Comparison of ENCODE assay signal across 9 mouse cellular contexts in genomic region chr1:33875691-33876090, GRCm38 (mm10). TPM values are rescaled to one million over a fixed set of nuclear protein-coding genes. Genes with fewer than 3 reads are reported as not detected.
DNase-seq lines count a peak whose midpoint lies in the region; ATAC-seq and TF ChIP-seq lines count a peak whose summit lies in the region.
"Had no signal": no experiment of that assay in that cellular context is flagged by ENCODE, and none has a peak within 500 bp of the region (broad histone marks: within the 10 kb centered on the region; RNA-seq: fewer than 3 reads in every experiment).

No protein-coding gene starts in this region.

- no peak for ATAC-seq in kidney, postnatal 0 days (replicated peaks; ENCODE audit: low FRiP score, low read depth)
- no peak for ATAC-seq in megakaryocyte progenitor cell, adult 5-6 weeks (replicated peaks; ENCODE audit: poor library complexity)

- H3K4me3 ChIP-seq in kidney, postnatal 0 days (replicated peaks; ENCODE audit: low read depth, low read length), result no peak overlapping the region
- H3K4me3 ChIP-seq in ES-Bruce4 (ENCODE audit: low read depth, low read length), result no peak overlapping the region
- H3K4me3 ChIP-seq: liver, embryonic 15.5 days had no signal

- no peaks in the 10 kb centered on the region for H3K27me3 ChIP-seq in kidney, postnatal 0 days (ENCODE audit: insufficient read depth, low read length)
- no peaks in the 10 kb centered on the region for H3K27me3 ChIP-seq in ES-Bruce4 (ENCODE audit: control insufficient read depth, insufficient read depth, low read length, poor library complexity, severe bottlenecking)
- H3K27me3 ChIP-seq: liver, embryonic 15.5 days had no signal

- TF ChIP-seq CTCF in kidney, postnatal 0 days (IDR thresholded peaks at IDR 0.05; ENCODE audit: low read depth), result peak; percentile 60
- TF ChIP-seq CTCF in ES-Bruce4 (IDR thresholded peaks at IDR 0.05; ENCODE audit: low read depth, low read length), result peak; percentile 9

- no peak overlapping the region for H3K4me2 ChIP-seq in kidney, postnatal 0 days (ENCODE audit: low read length)
- H3K4me2 ChIP-seq: liver, embryonic 15.5 days had no signal

- H3K9me3 ChIP-seq in kidney, postnatal 0 days (replicated peaks; ENCODE audit: low read length), result no peaks in the 10 kb centered on the region
- no peaks in the 10 kb centered on the region for H3K9me3 ChIP-seq in ES-Bruce4 (replicated peaks; ENCODE audit: control insufficient read depth, insufficient read depth, low read length, poor library complexity, severe bottlenecking)
- H3K9me3 ChIP-seq: liver, embryonic 15.5 days had no signal

- H3K9ac ChIP-seq in kidney, postnatal 0 days (ENCODE audit: low read depth, low read length), result no peak overlapping the region
- no peak overlapping the region for H3K9ac ChIP-seq in ES-Bruce4 (ENCODE audit: low read depth, poor library complexity, severe bottlenecking)
- H3K9ac ChIP-seq: liver, embryonic 15.5 days had no signal

- no peaks in the 10 kb centered on the region for H3K4me1 ChIP-seq in kidney, postnatal 0 days (replicated peaks; ENCODE audit: insufficient read depth, low read length)
- no peaks in the 10 kb centered on the region for H3K4me1 ChIP-seq in ES-Bruce4 (ENCODE audit: control insufficient read depth, insufficient read depth, low read length)
- H3K4me1 ChIP-seq: liver, embryonic 15.5 days had no signal

- no peak for TF ChIP-seq EP300 in ES-Bruce4 (IDR thresholded peaks at IDR 0.05; ENCODE audit: insufficient read depth, low read depth, low read length)

- H3K36me3 ChIP-seq in kidney, postnatal 0 days (ENCODE audit: insufficient read depth, low read length), result no peaks in the 10 kb centered on the region
- no peaks in the 10 kb centered on the region for H3K36me3 ChIP-seq in ES-Bruce4 (ENCODE audit: control insufficient read depth, insufficient read depth, low read length, poor library complexity, severe bottlenecking)
- H3K36me3 ChIP-seq: liver, embryonic 15.5 days had no signal

- no peak for TF ChIP-seq POLR2A in ES-Bruce4 (IDR thresholded peaks at IDR 0.05; ENCODE audit: insufficient read depth, low read length)

- H3K27ac ChIP-seq in kidney, postnatal 0 days, result no peak overlapping the region
- no peak overlapping the region for H3K27ac ChIP-seq in ES-Bruce4 (ENCODE audit: insufficient read depth, low read length)
- H3K27ac ChIP-seq: liver, embryonic 15.5 days had no signal

- 46% methylated on average over 6 of the region's 6 CpGs for WGBS in kidney, postnatal 0 days

- DNase-seq in kidney, postnatal 0 days (ENCODE audit: low spot score), result peak; percentile 24
- DNase-seq in kidney, postnatal 14 days, result no peak
- DNase-seq in A20 (ENCODE audit: low read depth, low spot score), result peak; percentile 44
- peak; percentile 31 to 70 for DNase-seq in cerebellum, postnatal 14 days
- DNase-seq in testis, postnatal 14 days (ENCODE audit: low spot score), result peak; percentile 43
- DNase-seq in spleen, adult 18-20 months, result no peak

RNA-seq across cellular contexts. Expression of gene Bend6, which starts 31.9 kb away (rescaled TPM):
- 0.32 and 0.33 TPM in 2 replicates for polyA plus RNA-seq in kidney, postnatal 0 days (2015; fragmentation: Nextera tagmentation; extraction: Ambion mirVana)
- polyA plus RNA-seq in ES-Bruce4 (2011; ENCODE audit: insufficient read depth, insufficient read length, low read depth, missing spikeins), result 5.4 and 6.9 TPM in 2 replicates
- total RNA-seq in megakaryocyte progenitor cell, adult 5-6 weeks (2015), result not detected in 2 replicates
- total RNA-seq in megakaryocyte progenitor cell, adult 5-6 weeks (2017), result not detected in 2 replicates

RNA-seq across cellular contexts. Expression of gene Dst, which starts 32.3 kb away (rescaled TPM):
- 22.4 and 24.0 TPM in 2 replicates for polyA plus RNA-seq in kidney, postnatal 0 days (2015; fragmentation: Nextera tagmentation; extraction: Ambion mirVana)
- polyA plus RNA-seq in ES-Bruce4 (2011; ENCODE audit: insufficient read depth, insufficient read length, low read depth, missing spikeins), result 287 and 296 TPM in 2 replicates
- 0.51 and 3.2 TPM in 2 replicates for total RNA-seq in megakaryocyte progenitor cell, adult 5-6 weeks (2015)
- 1.3 and 5.4 TPM in 2 replicates for total RNA-seq in megakaryocyte progenitor cell, adult 5-6 weeks (2017)

Comparison
In these comparisons a context has a peak if more than half of its experiments do, and no peak if none do; other contexts are left out.
1. DNase-seq: peak in kidney, postnatal 0 days (single experiment), A20 (single experiment), cerebellum, postnatal 14 days (2 of 2) and testis, postnatal 14 days (single experiment); none in kidney, postnatal 14 days (single experiment) and spleen, adult 18-20 months (0 of 2).
2. RNA of gene Dst, which starts 32.3 kb away (polyA plus RNA-seq): 287 to 296 TPM in ES-Bruce4; 22.4 to 24.0 TPM in kidney, postnatal 0 days; every median in the first group is over 10 times any median in the second.